Mouse (Mus musculus) heart, adult 8-10 months (tissue): ENCODE data around the gene Strip2. TPM values are rescaled to one million over a fixed set of nuclear protein-coding genes. Genes with fewer than 3 reads are reported as not detected.

ENCODE experiments used
- DNase-seq: peaks from one replicate; pipeline ENCODE4 v3.0.0; 2022; ENCODE audit warnings: low spot score
- total RNA-seq, 4 experiments: library from RNA; stranded (reverse); gene quantifications; 2 replicates each; pipeline ENCODE4 v1.2.4; 2022

The Strip2 gene
- total RNA-seq, 4 experiments from 2014 or later, result 51.6 to 63.6 (median 58.9) TPM

DNA sequence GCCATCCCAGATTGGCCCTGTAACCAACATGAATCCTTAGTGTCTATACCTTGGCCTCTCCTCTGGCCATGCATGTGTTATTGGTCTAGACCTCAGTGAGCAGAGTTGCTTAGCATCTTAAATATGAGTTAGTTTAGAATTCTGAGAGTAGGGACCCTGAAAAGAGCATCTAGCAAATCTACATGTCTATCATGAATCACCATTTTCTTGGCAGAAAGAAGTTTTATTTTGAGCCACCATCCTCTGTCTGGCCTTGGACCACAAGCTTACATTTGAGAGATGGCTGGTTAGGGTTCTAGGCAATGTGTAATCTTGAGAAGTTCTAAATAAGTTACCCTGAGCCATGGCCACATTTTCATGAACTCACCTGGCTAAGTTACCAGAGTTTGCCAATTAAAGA lies 13.3 kb downstream of the Strip2 start:
- no peak for DNase-seq

DNA sequence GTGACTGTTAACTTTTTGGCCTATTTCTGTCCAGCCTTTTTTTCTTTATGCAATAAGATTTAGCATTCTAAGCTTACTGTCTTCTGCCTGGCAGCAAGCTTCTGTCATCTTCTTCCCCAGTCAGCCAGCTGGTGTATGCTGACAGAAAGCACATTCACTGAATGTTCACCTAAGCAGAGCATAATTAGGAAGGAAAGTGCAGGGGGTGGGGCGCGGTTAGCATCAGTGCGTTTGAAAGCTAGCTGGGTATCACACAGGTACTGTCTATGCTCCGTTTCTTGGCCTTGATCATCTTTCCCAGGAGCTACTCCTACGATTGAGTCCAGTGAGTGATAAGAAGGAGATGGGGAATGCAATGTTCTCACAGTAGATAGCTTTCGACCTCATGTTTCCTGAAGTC lies 13.9 kb downstream of the Strip2 start:
- no peak for DNase-seq

DNA sequence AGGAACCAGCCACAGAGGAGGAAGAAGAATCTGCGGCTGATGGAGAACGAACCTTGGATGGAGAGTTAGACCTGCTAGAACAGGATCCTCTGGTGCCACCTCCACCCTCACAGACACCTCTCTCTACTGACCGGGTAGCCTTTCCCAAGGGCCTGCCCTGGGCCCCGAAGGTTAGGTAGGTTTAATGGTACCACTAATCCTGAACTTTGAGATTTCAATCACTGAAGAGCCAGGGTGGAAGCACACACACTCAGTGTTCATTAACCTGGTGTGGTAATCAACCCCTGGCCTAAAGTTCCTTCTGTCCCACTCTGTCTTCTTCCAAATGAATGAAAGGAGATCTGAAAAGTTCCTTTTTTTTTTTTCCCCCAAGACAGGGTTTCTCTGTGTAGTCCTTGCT lies 14.4 kb downstream of the Strip2 start:
- DNase-seq, result no peak

DNA sequence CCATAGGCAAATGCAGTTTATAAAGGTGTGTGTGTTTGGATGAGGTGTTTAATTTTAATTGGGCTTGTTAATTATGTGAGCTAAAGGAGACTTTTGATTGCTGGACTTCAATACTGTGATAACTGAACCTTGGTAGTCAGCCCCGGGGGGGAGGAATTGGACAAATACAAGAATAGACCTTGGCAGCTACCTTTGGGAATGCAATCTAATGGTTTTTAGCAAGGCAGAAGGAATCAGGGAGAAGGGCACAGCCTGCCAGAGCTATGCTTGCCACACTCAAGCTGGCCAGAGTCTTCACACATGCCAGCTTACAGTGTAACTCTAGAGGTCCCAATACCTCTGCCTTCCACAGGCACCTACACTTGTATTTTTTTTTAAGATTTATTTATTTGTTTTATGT lies 18.9 kb downstream of the Strip2 start:
- peak; percentile 45 for DNase-seq

DNA sequence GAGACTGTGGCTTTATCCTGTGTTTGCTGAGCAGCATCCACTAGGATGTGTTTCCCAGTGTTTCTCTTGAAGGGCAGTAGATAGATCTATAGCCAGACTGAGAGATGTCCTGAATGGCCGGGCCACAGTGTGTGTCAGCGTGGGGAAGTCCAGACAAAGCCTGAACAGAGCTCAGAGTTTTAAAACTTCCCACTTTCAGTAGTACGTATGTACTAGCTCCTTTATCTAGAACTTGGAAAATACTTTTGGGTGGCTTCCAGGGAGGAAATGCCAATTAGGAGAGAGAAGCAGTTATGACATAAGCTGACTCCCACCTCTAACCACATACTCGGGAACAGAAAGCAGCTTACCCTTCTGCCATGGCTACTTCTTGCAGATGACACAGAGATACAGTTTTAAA lies 23.6 kb downstream of the Strip2 start:
- peak; percentile 30 for DNase-seq

DNA sequence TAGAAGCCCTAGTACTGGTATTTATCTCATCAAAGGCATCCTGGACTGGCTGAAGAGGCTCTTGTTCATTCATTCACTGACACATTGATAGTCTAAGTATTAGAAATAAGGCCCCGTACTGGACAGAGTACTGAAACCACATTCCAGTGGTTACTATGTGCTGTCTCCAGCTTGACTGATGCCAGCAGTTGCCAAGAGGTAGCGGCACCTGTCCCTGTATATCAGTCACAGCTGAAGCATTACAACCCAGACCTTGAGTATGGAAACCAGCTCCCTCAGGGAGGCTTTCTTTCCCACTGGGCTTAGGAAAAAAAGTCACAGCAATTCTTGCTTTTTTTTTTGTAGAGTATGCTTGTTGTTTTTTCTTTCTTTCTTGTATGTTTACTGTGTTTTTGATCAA lies 24.2 kb downstream of the Strip2 start:
- DNase-seq, result no peak

DNA sequence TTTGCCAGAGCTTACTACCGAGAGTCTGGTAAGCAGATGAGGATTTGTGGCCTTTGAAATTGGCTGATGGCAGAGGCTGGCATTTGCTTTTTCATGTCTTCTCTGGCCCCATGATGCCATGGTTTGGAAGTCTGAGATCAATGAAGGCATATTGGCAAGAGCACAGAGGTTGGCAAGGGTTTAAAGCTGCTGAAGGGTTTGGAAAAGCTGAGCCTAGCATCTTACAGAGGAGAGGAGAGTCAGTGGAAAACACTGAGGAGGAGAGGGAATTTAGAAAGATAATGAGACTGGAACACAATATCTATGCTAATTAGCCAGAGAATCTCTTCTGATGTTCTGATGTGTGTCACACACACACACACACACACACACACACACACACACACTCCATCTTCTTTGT lies 27.7 kb downstream of the Strip2 start:
- no peak for DNase-seq

DNA sequence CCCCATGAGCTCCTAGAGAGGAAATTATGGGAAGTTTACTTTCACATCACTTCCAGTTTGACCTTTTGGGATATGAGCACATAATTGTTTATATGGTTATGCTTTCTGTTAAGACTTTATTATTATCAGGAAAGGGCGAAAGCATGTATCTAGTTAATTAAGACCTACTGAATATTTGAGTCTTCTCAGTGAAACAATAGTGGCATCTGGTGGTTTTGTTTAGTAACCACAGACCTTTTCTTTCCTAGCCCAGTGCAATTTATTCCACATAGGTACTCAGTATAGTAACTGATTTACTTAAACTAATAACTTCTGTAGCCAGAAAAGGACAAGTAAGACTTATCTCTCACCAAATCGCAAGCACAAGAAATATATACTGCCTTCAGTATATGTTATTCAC lies 29.8 kb downstream of the Strip2 start:
- DNase-seq, result no peak

DNA sequence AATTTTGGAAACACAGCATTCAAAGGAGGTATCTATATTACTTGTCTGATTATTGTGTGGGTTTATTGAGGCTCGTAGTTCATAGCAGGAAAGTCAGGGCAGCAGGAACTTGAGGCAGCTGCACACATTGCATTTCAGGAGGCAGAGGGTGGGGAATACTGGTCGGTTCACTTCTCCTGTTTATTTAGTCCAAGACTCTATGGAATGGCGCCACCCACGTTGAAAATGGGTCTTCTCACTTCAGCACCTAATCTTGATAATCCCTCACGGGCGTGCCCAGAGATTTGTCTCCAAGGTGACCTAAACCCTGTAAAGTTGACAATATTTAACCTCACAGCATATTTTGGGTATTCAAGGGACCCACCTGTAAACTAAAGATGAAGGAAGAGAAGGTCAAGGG lies 31.0 kb downstream of the Strip2 start:
- DNase-seq, result no peak

DNA sequence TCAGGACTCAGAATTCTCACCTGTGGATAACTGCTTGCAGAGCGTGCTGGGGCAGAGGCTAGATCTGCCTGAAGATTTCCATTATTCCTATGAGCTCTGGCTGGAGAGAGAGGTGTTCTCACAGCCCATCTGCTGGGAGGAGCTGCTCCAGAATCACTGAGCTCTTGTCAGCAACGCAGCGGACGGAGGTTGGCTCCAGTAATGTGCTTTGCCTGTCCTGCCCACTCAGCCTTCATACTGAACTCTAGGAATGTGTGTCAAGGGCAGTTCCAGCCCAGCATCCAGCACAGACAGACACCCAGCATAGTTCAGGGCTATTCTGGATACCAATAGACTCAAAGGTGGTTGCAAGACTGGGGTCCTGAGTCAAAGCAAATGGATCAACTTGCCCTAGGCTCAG lies 39.9 kb downstream of the Strip2 start:
- DNase-seq, result no peak

DNA sequence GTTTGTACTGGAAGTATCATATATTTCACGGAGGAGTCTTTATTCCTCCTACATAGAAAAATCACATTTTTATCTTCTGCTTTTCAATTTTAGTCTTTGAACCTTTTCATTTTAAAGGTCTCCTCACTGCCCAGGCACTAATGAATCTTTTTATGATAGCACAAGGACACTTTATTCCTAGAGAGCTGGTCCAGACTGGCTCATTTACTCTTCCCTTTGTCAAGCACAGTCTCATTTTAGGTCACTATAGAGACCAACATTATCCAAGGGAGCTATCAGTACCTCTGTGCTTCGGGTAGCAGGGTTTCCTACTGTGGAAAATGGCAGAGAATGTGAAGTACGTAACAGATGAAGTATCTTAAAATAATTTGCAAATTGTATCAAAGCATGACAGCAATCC lies 41.9 kb downstream of the Strip2 start:
- DNase-seq, result no peak

DNA sequence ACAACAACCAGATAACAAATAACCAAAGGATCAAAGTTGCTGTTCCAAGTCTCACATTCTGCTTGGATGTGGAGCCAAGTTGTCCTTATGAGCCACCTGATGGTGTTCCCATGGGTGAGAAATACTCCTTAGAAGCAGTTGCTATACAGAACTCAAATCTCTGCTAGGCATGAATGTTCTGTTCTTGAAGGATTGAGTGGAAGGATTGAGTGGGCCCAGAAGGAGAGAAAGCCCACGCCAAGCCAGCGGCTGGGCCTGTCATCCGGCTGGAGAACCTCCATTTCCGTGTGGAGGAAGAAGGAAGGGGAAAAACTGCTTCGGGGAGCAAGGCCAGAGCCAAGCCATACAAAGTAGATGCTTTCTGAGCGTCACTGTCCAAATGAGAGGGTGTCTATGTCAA lies 44.3 kb downstream of the Strip2 start:
- no peak for DNase-seq

DNA sequence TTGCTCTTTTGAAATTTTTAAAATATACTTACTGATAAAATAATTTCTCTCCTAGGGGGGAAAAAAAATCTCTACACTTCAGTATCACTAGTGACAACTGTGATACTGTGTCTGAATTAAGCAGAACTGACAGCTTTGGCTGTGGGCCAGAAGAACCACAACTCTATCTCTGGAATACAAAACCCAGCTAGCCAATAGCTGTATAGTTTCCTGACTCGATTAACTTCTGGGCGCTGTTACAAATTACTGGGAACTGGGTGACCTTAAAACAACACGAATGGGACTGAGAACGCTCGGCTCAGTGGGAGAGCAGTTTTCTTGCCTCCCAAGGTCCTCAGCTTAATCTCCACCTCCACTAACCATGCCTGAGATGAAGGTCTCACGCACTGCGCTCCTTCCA lies 51.1 kb downstream of the Strip2 start:
- no peak for DNase-seq

DNA sequence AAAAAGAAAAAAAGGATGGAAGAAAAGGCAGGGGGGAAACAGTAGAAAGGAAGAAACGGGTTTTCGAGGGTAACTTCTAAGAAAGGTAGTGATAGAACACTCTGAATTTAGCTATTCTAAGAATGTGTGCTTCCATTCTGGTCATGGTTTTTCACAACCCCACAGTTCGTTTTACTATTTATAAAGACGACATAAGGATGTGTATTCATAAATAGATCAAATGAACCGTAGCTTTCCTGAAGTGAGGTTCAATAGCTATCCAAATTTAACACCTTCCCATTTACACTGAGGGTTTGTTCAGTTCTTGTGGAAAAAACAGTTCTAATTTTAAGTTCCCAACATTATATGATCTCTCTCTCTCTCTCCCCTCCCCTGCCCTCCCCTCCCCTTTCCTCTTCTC lies 56.5 kb downstream of the Strip2 start:
- DNase-seq, result no peak

DNA sequence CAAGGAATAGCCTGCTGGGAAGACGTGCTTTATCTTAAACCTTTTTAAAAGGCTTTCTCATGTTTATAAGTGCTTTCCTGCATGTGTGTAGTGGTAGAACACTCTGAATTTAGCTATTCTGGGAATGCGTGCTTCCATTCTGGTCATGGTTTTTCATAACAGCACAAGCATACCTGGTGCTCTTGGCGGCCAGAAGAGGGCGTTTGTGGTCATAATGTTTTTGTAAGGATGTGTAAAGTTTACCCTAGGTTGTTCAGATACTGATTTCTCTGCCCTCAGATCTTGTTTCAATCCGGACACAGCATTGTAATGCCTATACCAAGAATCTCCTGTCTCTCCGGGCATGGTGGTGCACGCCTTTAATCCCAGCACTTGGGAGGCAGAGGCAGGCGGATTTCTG lies 58.0 kb downstream of the Strip2 start:
- DNase-seq, result no peak

DNA sequence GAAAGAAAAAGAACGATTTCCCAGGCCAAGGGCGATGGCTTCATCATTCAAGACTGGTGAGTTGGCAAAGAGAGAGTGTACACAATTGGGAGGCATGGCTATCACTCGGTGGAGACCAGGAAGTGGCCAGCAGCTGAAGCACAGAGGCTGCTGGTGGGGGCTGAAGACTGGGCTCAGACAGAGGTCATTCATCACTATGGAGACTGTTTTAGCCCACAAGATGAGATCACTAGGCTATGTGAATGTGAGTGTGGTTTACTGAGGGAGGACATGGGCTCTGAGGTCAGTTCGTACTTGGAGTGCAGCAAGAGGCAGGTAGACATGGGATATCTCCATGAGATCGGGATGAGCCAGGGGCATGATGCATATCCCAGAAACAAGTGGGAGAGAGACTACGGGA lies 63.6 kb downstream of the Strip2 start:
- no peak for DNase-seq

DNA sequence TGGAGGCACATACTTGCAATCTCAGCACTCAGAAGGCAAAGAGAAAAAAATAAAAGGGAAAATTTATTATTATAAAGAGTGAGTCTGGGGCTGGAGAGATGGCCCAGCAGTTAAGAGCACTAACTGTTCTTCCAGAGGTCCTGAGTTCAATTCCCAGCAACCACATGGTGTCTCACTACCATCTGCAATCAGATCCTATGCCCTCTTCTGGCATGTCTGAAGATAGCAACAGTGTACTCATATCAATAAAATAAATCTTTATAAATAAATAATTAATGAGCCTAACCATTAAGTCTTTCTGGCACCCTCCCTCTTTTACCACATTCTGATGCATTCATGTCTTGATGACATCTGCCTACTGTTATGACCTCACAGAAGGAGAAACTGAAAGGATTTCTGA lies 65.0 kb downstream of the Strip2 start:
- DNase-seq, result no peak

DNA sequence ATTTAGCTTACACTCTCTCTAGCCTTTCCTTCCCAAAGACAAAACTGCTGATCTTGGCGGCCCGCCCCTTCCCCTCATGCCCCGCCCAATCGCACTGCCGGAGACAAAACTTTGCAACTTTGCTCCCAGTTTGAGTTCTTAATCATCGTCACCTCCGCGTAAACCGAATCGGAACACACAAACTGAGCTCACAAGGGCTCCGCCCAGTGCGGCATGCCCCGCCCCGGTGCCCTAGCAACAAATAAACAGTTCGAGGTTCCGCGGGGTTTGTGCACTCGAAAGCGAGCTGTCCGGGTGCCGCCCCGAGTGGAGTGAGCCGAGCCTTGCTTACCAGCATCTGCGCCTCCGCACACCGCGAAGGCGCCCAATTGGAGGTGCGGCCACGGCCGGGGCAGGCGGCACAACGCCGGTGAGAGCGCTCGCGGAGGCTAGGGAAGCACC lies 68.3 kb downstream of the Strip2 start:
- peak; percentile 89 for DNase-seq

DNA sequence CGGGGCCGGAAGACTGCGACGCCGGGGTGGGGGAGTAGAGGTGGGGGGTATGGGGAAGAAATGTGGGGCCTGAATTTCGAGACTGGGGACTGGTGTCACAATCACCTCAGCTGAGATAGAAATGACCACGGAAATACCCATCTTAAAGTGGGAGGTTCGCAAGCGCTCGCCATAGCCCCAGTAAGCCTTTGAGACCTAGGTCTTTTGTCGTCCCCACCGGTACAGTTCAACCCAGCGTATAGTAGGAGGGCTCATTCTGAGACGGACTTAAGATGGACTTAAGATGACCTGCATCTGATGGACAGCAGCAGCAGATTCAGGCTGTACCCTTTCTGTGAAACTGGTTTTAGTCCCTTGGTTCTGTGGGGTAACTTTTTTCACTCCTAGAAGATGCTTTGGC lies 68.7 kb downstream of the Strip2 start:
- no peak for DNase-seq

DNA sequence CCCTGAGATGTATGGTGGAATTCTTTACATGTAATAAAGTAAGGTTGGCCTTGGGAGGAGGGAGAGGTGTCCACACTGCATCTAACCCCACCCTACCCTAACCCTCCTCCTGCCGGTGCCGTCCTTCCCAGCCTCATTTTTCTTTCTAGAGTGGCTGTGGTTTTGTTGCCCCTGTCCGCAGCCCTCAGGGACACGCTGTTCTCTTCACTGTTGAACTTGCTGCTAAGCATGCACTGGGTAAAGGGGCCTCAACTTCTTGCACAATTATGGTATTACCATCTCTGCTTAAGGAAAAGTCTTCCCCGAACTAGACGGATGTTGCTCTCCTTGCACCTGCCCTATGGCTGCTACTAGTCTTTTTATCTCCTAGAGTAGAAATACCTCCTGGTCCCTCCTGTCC lies 69.2 kb downstream of the Strip2 start:
- no peak for DNase-seq

DNA sequence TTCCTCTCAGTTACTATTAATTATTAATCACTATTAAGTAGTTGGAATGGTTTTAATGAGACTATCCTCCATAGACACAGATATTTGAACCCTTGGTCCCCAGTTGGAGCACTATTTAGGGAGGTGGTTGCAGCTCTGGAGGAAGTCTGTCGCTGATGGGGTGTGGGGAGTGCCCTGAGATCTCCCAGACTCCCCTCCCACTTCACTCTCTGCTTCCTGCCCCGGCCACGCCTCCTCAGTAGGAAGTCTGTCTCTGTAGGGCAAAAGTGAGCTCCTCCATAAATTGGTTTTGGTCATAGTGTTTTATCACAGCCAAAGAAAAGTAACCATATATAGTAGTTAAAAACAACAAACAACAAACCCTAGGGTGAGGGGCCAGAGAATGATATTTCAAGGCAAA lies 70.4 kb downstream of the Strip2 start:
- no peak for DNase-seq

DNA sequence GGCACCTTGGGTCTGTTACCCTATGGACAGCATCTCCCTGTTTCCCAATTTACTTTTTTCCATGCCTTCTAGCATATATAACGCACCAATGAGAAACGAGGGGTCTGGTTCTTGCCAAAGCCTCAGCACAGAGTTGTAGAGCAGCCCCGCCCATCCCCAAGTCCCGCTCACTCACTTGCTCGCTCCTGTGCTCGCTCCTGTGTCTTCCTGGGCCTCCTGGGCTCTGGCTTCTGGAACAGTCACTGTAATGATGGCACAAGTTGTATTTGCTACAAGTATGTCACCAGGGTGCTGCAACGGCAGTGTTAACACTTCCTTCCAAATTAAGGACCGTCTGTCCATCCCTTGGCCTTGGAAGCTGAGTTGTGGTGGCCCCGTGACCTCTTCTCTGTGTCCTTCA lies 81.3 kb downstream of the Strip2 start:
- DNase-seq, result no peak

DNA sequence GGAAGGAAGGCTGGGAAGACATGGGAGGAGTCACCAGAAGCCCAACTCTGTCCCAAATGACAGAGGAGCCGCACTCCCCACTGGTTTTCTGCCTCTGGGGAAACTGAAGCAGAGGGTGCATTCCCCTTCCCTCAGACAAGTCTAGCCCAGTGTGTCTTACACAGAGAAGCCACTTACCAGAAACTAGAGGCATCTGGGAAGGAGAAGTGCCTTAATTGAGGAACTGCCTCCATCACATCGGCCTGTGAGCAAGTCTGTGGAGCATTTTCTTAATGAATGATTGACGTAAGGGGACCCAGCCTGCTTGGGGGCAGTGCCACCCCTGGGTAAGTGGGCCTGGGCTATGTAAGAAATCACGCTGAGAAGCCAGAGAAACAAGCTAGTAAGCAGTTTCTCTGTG lies 82.0 kb downstream of the Strip2 start:
- no peak for DNase-seq

DNA sequence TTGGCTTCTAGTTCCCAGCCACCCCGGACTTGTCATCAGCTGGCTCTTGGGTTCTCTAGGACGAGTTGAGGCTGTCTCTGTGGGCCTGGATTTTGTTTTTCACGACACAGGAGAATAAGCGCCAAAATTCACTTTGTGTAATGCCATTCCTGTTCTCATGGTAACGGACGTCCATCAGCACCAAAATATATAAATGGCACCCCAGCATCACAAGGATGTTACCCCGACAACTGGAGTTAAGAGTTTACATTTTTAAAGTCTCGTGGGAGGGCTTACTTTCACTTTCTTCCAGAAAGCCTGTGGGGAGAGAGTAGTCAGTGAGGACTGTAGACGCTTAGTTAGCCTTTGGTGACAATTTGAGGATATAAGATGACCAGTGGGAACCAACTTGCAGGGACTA lies 85.8 kb downstream of the Strip2 start:
- no peak for DNase-seq

DNA sequence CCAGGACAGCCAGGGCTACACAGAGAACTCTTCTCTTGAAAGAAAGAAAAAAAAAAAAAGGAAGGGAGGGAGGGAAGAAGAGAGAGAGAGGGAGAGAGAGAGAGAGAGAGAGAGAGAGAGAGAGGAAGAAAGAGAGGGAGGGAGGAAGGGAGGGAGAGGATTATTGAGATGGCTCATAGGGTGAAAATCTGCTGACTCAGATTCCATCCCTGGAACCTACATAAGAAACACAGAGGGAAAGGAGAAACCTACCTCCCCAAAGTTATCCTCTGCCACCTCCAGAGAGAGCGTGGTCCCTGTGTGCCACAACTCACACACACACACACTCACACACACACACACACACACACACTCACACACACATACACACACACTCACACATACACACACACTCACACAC lies 89.0 kb downstream of the Strip2 start:
- DNase-seq, result no peak
